Mouse (Mus musculus) CD8-positive naive resting alpha-beta T cell, adult 2 months (primary cell): ENCODE measurements around the gene Gm21865.
"Not testable (repeated sequence)": the region's sequence is repeated elsewhere in the genome, so short reads cannot be mapped to it uniquely, and the experiment has no call there.

Source experiments
- DNase-seq, 2 experiments: peaks; one replicate each; pipeline ENCODE4 v3.0.0; 2022; ENCODE audit warnings: low read depth in 2 of 2, low spot score in 2 of 2

Gene Gm21865

DNA sequence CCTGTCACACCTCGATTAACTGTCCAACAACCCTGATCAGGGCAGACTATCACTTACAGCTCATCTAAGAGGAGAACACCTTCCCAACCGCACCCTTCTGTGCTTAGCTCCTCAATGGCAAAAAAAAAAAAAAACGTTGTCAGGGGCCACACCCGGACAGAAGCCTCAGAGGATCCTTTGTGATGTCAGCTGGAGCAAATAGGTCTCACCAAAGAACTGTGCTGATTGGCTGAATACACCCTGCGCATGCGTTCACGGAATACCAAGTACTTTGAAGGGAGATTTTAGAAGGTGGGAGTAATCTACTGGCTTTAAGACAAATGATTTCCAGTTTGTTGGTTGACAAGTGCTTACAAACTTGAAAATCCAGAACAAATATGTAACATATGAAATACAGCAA is at the start of gene Gm21865:
Gene Gm21865 (minus strand): TSS at position 101 of the 400 bp plus-strand sequence.
- DNase-seq = not testable (repeated sequence)
